ENCODE assay signal across 7 mouse cellular contexts in genomic region chr19:36687843-36688637, GRCm38 (mm10). TPM values are rescaled to one million over a fixed set of nuclear protein-coding genes. Genes with fewer than 3 reads are reported as not detected.
A peak's percentile ranks its signal among the peaks of the same experiment; 100 is the strongest.
DNase-seq lines count a peak whose midpoint lies in the region; ATAC-seq and TF ChIP-seq lines count a peak whose summit lies in the region.

No protein-coding gene starts in this region.

- H3K9me3 ChIP-seq in hindbrain, embryonic 14.5 days (ENCODE audit: control insufficient read depth, low read length) = no peaks in the 10 kb centered on the region
- H3K9me3 ChIP-seq in limb, embryonic 13.5 days = no peaks in the 10 kb centered on the region

- H3K4me3 ChIP-seq in hindbrain, embryonic 14.5 days (replicated peaks; ENCODE audit: low read length) = no peak overlapping the region
- no peak overlapping the region for H3K4me3 ChIP-seq in limb, embryonic 13.5 days
- H3K4me3 ChIP-seq in myocyte = no peak overlapping the region

- peak; percentile 13 for DNase-seq in urinary bladder, postnatal 25 days (ENCODE audit: low spot score)
- DNase-seq in urinary bladder, postnatal 10 days (ENCODE audit: low spot score) = no peak
- peak; percentile 79 for DNase-seq in gastrocnemius, adult 18-20 months (ENCODE audit: low spot score)
- DNase-seq in hindbrain, embryonic 14.5 days (ENCODE audit: low spot score) = peak; percentile 71
- DNase-seq in embryo, embryonic 9.5 days (ENCODE audit: extremely low spot score) = no peak

- no peaks in the 10 kb centered on the region for H3K27me3 ChIP-seq in hindbrain, embryonic 14.5 days (ENCODE audit: control insufficient read depth, insufficient read depth, low read length)
- no peaks in the 10 kb centered on the region for H3K27me3 ChIP-seq in limb, embryonic 13.5 days
- no peaks in the 10 kb centered on the region for H3K27me3 ChIP-seq in myocyte (ENCODE audit: control insufficient read depth, insufficient read depth, insufficient read length)

- peak; percentile 57; the same call in 1 of the 2 replicates for ATAC-seq in hindbrain, embryonic 14.5 days (ENCODE audit: low FRiP score)
- peak; percentile 94 for ATAC-seq in limb, embryonic 13.5 days (ENCODE audit: low FRiP score, low read depth)

- H3K4me2 ChIP-seq in hindbrain, embryonic 14.5 days (replicated peaks) = no peak overlapping the region
- no peak overlapping the region for H3K4me2 ChIP-seq in limb, embryonic 13.5 days (replicated peaks)
- peak overlapping the region; percentile 20 for H3K4me2 ChIP-seq in myocyte (ENCODE audit: low read depth)

- H3K79me2 ChIP-seq in myocyte (ENCODE audit: control insufficient read depth, insufficient read depth) = no peaks in the 10 kb centered on the region

- no peak overlapping the region for H3ac ChIP-seq in myocyte (ENCODE audit: control insufficient read depth, insufficient read length)

- no peak for TF ChIP-seq POLR2A in myocyte (IDR thresholded peaks at IDR 0.05; ENCODE audit: insufficient read length, low read depth)

- H3K27ac ChIP-seq in hindbrain, embryonic 14.5 days = peak overlapping the region; percentile 20; the same call in 1 of the 2 replicates
- H3K27ac ChIP-seq in limb, embryonic 13.5 days = peak overlapping the region; percentile 98

- H3K4me1 ChIP-seq in hindbrain, embryonic 14.5 days (replicated peaks; ENCODE audit: control insufficient read depth, insufficient read depth, low read length) = peaks cover 11% of the 10 kb centered on the region
- H3K4me1 ChIP-seq in limb, embryonic 13.5 days = peaks cover 41% of the 10 kb centered on the region

- no peaks in the 10 kb centered on the region for H3K36me3 ChIP-seq in hindbrain, embryonic 14.5 days (replicated peaks; ENCODE audit: control insufficient read depth, insufficient read depth)
- no peaks in the 10 kb centered on the region for H3K36me3 ChIP-seq in limb, embryonic 13.5 days
- no peaks in the 10 kb centered on the region for H3K36me3 ChIP-seq in myocyte (ENCODE audit: control insufficient read depth, insufficient read depth)

- H3K9ac ChIP-seq in hindbrain, embryonic 14.5 days = no peak overlapping the region
- H3K9ac ChIP-seq in limb, embryonic 13.5 days = no peak overlapping the region

- WGBS in hindbrain, embryonic 14.5 days = 67% methylated on average over 8 of the region's 8 CpGs
- 33% methylated on average over 8 of the region's 8 CpGs for whole genome bisulfite sequencing in limb, embryonic 13.5 days

TF ChIP-seq in myocyte, 11 proteins besides CTCF, POLR2A, EP300 and RAD21:
- TF ChIP-seq MAX (IDR thresholded peaks at IDR 0.05; ENCODE audit: low read depth) (no peak), REST (IDR thresholded peaks at IDR 0.05; ENCODE audit: insufficient read depth, insufficient read length) (no peak), TCF12 (IDR thresholded peaks at IDR 0.05; ENCODE audit: insufficient read depth, poor library complexity, severe bottlenecking) (no peak), POLR2AphosphoS2 (IDR thresholded peaks at IDR 0.05; ENCODE audit: insufficient read length, low read depth) (no peak), TCF3 (IDR thresholded peaks at IDR 0.05; ENCODE audit: insufficient read length, low read depth) (no peak), SRF (IDR thresholded peaks at IDR 0.05; ENCODE audit: control insufficient read depth, insufficient read length, low read depth) (no peak)

RNA-seq across cellular contexts. Expression of gene Ppp1r3c, which starts 48.4 kb away (rescaled TPM):
- 100 to 1,000 TPM; 493 to 680 TPM for total RNA-seq in gastrocnemius, adult 18-20 months (2021)
- polyA plus RNA-seq in hindbrain, embryonic 14.5 days (2014; fragmentation: Nextera tagmentation; extraction: Ambion mirVana) = 29.8 and 32.5 TPM in 2 replicates
- polyA plus RNA-seq in limb, embryonic 13.5 days (2015; fragmentation: Nextera tagmentation; extraction: Ambion mirVana) = 8.9 and 11.4 TPM in 2 replicates
- polyA plus RNA-seq in myocyte (2012; fragmentation: generic; extraction: Trizol) = not detected

Comparison
In these comparisons a context has a peak if more than half of its experiments do, and no peak if none do; other contexts are left out.
1. DNase-seq: peak in urinary bladder, postnatal 25 days (single experiment), gastrocnemius, adult 18-20 months (single experiment) and hindbrain, embryonic 14.5 days (single experiment); none in urinary bladder, postnatal 10 days (single experiment) and embryo, embryonic 9.5 days (single experiment).